Mouse (Mus musculus): ENCODE measurements around the gene Palld.

DNA sequence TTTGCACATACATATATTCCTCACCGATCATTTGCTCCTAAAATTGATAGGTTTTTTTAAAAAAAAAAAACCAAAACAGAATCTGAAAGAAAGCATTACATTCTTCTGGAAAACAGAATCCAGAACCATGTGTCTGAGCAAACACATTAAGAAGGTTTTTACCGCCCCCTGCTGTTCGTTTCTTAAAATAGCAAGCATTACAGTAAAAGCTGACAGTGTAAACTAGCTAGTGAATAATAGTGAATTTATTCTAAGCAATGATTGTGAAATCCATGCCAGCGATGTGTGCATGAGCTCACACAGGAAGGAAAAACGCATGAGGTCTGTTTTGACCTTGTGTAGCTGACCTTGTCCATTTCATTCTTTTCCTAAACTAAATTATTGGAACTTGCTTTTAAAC is 27.2 kb downstream of the Palld start:
- TF ChIP-seq CTCF (IDR thresholded peaks at IDR 0.05; ENCODE audit: extremely low read depth, insufficient read depth, insufficient read length, insufficient replicate concordance) (no peak), POLR2A (IDR thresholded peaks at IDR 0.05; ENCODE audit: low read depth, low read length) (no peak)

Measured in spleen, adult 2 months (tissue).